Mouse (Mus musculus) ES-E14 (cell line): ENCODE data around the gene Rbfox1. TPM values are rescaled to one million over a fixed set of nuclear protein-coding genes. Genes with fewer than 3 reads are reported as not detected.

Experiments used
- DNase-seq: peaks from one replicate; pipeline ENCODE4 v3.0.0-alpha.2; 2013; ENCODE audit warnings: low read depth, low spot score
- H3K27ac ChIP-seq: 2 replicates; pipeline ENCODE4 v1.5.1; 2012; ENCODE audit warnings: low read depth, mild to moderate bottlenecking, low read length, moderate library complexity, mixed read lengths; ENCODE audit not compliant: poor library complexity, insufficient read depth, severe bottlenecking
- H3K36me3 ChIP-seq: 2 replicates; pipeline ENCODE4 v1.6.1; 2012; ENCODE audit warnings: mild to moderate bottlenecking, low read length, moderate library complexity, mixed read lengths; ENCODE audit not compliant: control insufficient read depth, poor library complexity, insufficient read depth, severe bottlenecking
- H3K4me1 ChIP-seq, 2 experiments: fragments of 150-350 bp in 1 of 2; sonication (generic) in 1 of 2; 2 replicates each; pipeline ENCODE4 v1.6.1; 2012; ENCODE audit warnings: low read length in 2 of 2, mild to moderate bottlenecking in 1 of 2, mixed read lengths in 1 of 2; ENCODE audit not compliant: control insufficient read depth in 2 of 2, insufficient read depth in 2 of 2, poor library complexity in 1 of 2
- H3K4me3 ChIP-seq, 2 experiments: fragments of 150-350 bp in 1 of 2; sonication (generic) in 1 of 2; 2 replicates each; pipeline ENCODE4 v1.5.1; 2012; ENCODE audit warnings: low read length in 2 of 2, low read depth in 1 of 2, mild to moderate bottlenecking in 1 of 2, mixed read lengths in 1 of 2; ENCODE audit not compliant: insufficient read depth in 1 of 2, poor library complexity in 1 of 2, severe bottlenecking in 1 of 2
- H3K9ac ChIP-seq: 2 replicates; pipeline ENCODE4 v1.6.1; 2012; ENCODE audit warnings: low read depth, mild to moderate bottlenecking, low read length, mixed read lengths; ENCODE audit not compliant: poor library complexity, insufficient read depth, severe bottlenecking
- H3K9me3 ChIP-seq: fragments of 150-350 bp; sonication (generic); 2 replicates; pipeline ENCODE4 v1.6.1; 2012; ENCODE audit warnings: low read depth, mild to moderate bottlenecking, low read length; ENCODE audit not compliant: control insufficient read depth, insufficient read depth
- CHD2 ChIP-seq: IDR thresholded peaks from 2 replicates; pipeline ENCODE4 v1.6.1; 2014; ENCODE audit warnings: mild to moderate bottlenecking, low read depth, low read length, inconsistent platforms
- HCFC1 ChIP-seq: IDR thresholded peaks from 2 replicates; pipeline ENCODE4 v1.6.1; 2012; ENCODE audit warnings: low read length, inconsistent platforms, borderline replicate concordance; ENCODE audit not compliant: insufficient read depth
- MAFK ChIP-seq: IDR thresholded peaks from 2 replicates; pipeline ENCODE4 v1.6.1; 2014; ENCODE audit warnings: mild to moderate bottlenecking, low read depth, low read length, inconsistent platforms; ENCODE audit not compliant: insufficient read depth
- ZC3H11A ChIP-seq: IDR thresholded peaks from 2 replicates; pipeline ENCODE4 v1.6.1; 2012; ENCODE audit warnings: low read depth, mild to moderate bottlenecking, inconsistent platforms, low read length, borderline replicate concordance
- ZNF384 ChIP-seq: IDR thresholded peaks from 2 replicates; pipeline ENCODE4 v1.6.1; 2012; ENCODE audit warnings: low read depth, low read length, inconsistent platforms
- in situ Hi-C, 2 experiments: fragments of 600-800 bp; cut with MboI; formaldehyde crosslinking; loops; one replicate each; pipeline ENCODE4 v1.15.1; 2025; ENCODE audit warnings: low sequenced_read_pairs in 2 of 2, inconsistent platforms in 1 of 2; ENCODE audit not compliant: unreplicated experiment in 2 of 2
- total RNA-seq: library from RNA; depleted of rRNA; stranded (reverse); fragments of 300-350 nt; gene quantifications from 2 replicates; pipeline ENCODE4 v1.2.3, GENCODE M21; 2012

The Rbfox1 gene
- total RNA-seq, 1 experiment = 0.18 TPM

GRCm38 (mm10) chr16:6919681-6920080, 1034.5 kb downstream of the Rbfox1 start:
- no peaks in the 10 kb centered on the region for H3K9me3 ChIP-seq
- no peak overlapping the region for H3K4me3 ChIP-seq
- DNase-seq = no peak
- in situ Hi-C loops = no loop called here
- no peak for TF ChIP-seq HCFC1
- H3K27ac ChIP-seq = no peak overlapping the region
- H3K4me1 ChIP-seq = no peaks in the 10 kb centered on the region
- H3K9ac ChIP-seq = no peak overlapping the region
- H3K36me3 ChIP-seq = no peaks in the 10 kb centered on the region

GRCm38 (mm10) chr16:6927661-6928060, 1042.5 kb downstream of the Rbfox1 start:
- Histone ChIP-seq H3K4me3 (no peak overlapping the region), H3K36me3 (no peaks in the 10 kb centered on the region), H3K4me1 (no peaks in the 10 kb centered on the region), H3K9me3 (no peaks in the 10 kb centered on the region), H3K9ac (no peak overlapping the region), H3K27ac (no peak overlapping the region)
- in situ Hi-C loops = no loop called here
- TF ChIP-seq CHD2 = no peak
- no peak for TF ChIP-seq ZC3H11A
- TF ChIP-seq HCFC1 = no peak
- no peak for TF ChIP-seq ZNF384
- TF ChIP-seq MAFK = no peak
- DNase-seq = no peak

- Histone ChIP-seq H3K9ac (no peak overlapping the region), H3K9me3 (no peaks in the 10 kb centered on the region), H3K36me3 (no peaks in the 10 kb centered on the region), H3K4me3 (no peak overlapping the region), H3K27ac (no peak overlapping the region), H3K4me1 (no peaks in the 10 kb centered on the region)
- in situ Hi-C loops = no loop called here
- no peak for TF ChIP-seq ZC3H11A
- TF ChIP-seq HCFC1 = no peak
- no peak for TF ChIP-seq CHD2
- TF ChIP-seq ZNF384 = no peak
- no peak for TF ChIP-seq MAFK
- DNase-seq = no peak
Measured at GRCm38 (mm10) chr16:6930795-6931194, 1045.6 kb downstream of the Rbfox1 start.

- Histone ChIP-seq H3K36me3 (no peaks in the 10 kb centered on the region), H3K4me3 (no peak overlapping the region), H3K9me3 (no peaks in the 10 kb centered on the region), H3K9ac (no peak overlapping the region), H3K4me1 (no peaks in the 10 kb centered on the region), H3K27ac (no peak overlapping the region)
- DNase-seq = no peak
- TF ChIP-seq MAFK = no peak
- no peak for TF ChIP-seq CHD2
- no peak for TF ChIP-seq HCFC1
- no peak for TF ChIP-seq ZC3H11A
- TF ChIP-seq ZNF384 = no peak
- in situ Hi-C loops = no loop called here
Measured at GRCm38 (mm10) chr16:6946151-6946550, 1061.0 kb downstream of the Rbfox1 start.

- TF ChIP-seq ZC3H11A = no peak
- no peak for TF ChIP-seq MAFK
- TF ChIP-seq CHD2 = no peak
- TF ChIP-seq ZNF384 = no peak
- TF ChIP-seq HCFC1 = no peak
- H3K9ac ChIP-seq = no peak overlapping the region
- in situ Hi-C loops = no loop called here
Measured at GRCm38 (mm10) chr16:6949666-6950065, 1064.5 kb downstream of the Rbfox1 start.

More at GRCm38 (mm10) chr16:6949666-6950065, 1064.5 kb downstream of the Rbfox1 start:
- Histone ChIP-seq H3K4me3 (no peak overlapping the region), H3K4me1 (no peaks in the 10 kb centered on the region), H3K27ac (no peak overlapping the region), H3K36me3 (no peaks in the 10 kb centered on the region), H3K9me3 (no peaks in the 10 kb centered on the region)
- DNase-seq = no peak
